Mouse (Mus musculus): ENCODE measurements around the gene Mlip. TPM values are rescaled to one million over a fixed set of nuclear protein-coding genes. Genes with fewer than 3 reads are reported as not detected.
"Not testable (repeated sequence)": the region's sequence is repeated elsewhere in the genome, so short reads cannot be mapped to it uniquely, and the experiment has no call there.

Mlip gene
- polyA plus RNA-seq, 1 experiment from 2014 or later: 0.27 TPM

DNA sequence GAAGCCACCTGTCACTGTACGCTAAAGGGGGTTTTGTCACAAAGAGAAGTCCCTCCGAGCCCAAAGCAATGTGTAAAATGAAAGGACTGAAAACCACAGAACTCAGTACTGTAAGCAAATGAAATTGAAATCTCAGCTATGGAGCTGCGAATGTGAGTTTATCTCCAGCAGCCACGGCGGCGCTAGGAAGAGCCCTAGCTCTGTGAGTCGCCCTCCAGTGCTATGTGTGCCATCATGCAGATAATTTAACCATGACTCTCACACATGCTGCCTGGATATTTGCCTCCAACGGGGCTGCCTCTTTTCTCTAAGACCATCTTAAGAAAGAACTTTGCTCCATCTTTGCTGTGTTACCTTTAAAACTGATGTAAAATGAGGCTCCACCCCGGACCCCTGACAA lies 16.5 kb upstream of the Mlip start:
- 88% methylated on average over 9 of the region's 9 CpGs for WGBS
- no peaks in the 10 kb centered on the region for H3K4me1 ChIP-seq (replicated peaks; ENCODE audit: control insufficient read depth, insufficient read depth, low read length)
- no peak for DNase-seq (ENCODE audit: low spot score)
- no peak overlapping the region for H3K4me3 ChIP-seq (ENCODE audit: low read depth, low read length)
- H3K9ac ChIP-seq (ENCODE audit: low read length): no peak overlapping the region
- no peaks in the 10 kb centered on the region for H3K9me3 ChIP-seq (ENCODE audit: control insufficient read depth, low read length)
- no peak overlapping the region for H3K27ac ChIP-seq (ENCODE audit: low read depth, low read length)
- no peak for ATAC-seq (replicated peaks; ENCODE audit: low FRiP score)
- H3K4me2 ChIP-seq (ENCODE audit: low read depth, low read length, severe bottlenecking): no peak overlapping the region
- no peaks in the 10 kb centered on the region for H3K36me3 ChIP-seq (ENCODE audit: control insufficient read depth, insufficient read depth, low read length)
- no peaks in the 10 kb centered on the region for H3K27me3 ChIP-seq (ENCODE audit: control insufficient read depth, insufficient read depth, low read length)

- ATAC-seq (replicated peaks; ENCODE audit: low FRiP score); DNase-seq (ENCODE audit: low spot score); H3K4me1 ChIP-seq (replicated peaks; ENCODE audit: control insufficient read depth, insufficient read depth, low read length); H3K9me3 ChIP-seq (ENCODE audit: control insufficient read depth, low read length); H3K4me3 ChIP-seq (ENCODE audit: low read depth, low read length); H3K4me2 ChIP-seq (ENCODE audit: low read depth, low read length, severe bottlenecking); H3K9ac ChIP-seq (ENCODE audit: low read length); H3K27ac ChIP-seq (ENCODE audit: low read depth, low read length); H3K27me3 ChIP-seq (ENCODE audit: control insufficient read depth, insufficient read depth, low read length); H3K36me3 ChIP-seq (ENCODE audit: control insufficient read depth, insufficient read depth, low read length): not testable (repeated sequence)
- 72% methylated on average over 9 of the region's 9 CpGs for WGBS
Measured at GRCm38 (mm10) chr9:77364681-77365080, 11.9 kb upstream of the Mlip start.

- H3K4me2 ChIP-seq (ENCODE audit: low read depth, low read length, severe bottlenecking): no peak overlapping the region
- no peaks in the 10 kb centered on the region for H3K9me3 ChIP-seq (ENCODE audit: control insufficient read depth, low read length)
- DNase-seq (ENCODE audit: low spot score) (no peak), ATAC-seq (replicated peaks; ENCODE audit: low FRiP score) (no peak)
- no peaks in the 10 kb centered on the region for H3K36me3 ChIP-seq (ENCODE audit: control insufficient read depth, insufficient read depth, low read length)
- H3K4me1 ChIP-seq (replicated peaks; ENCODE audit: control insufficient read depth, insufficient read depth, low read length): no peaks in the 10 kb centered on the region
- no peak overlapping the region for H3K9ac ChIP-seq (ENCODE audit: low read length)
- no peak overlapping the region for H3K27ac ChIP-seq (ENCODE audit: low read depth, low read length)
- no peak overlapping the region for H3K4me3 ChIP-seq (ENCODE audit: low read depth, low read length)
- H3K27me3 ChIP-seq (ENCODE audit: control insufficient read depth, insufficient read depth, low read length): no peaks in the 10 kb centered on the region
Measured at GRCm38 (mm10) chr9:77362906-77363305, 10.1 kb upstream of the Mlip start.

GRCm38 (mm10) chr9:77360654-77361053 lies 7.9 kb upstream of the Mlip start:
- H3K27ac ChIP-seq (ENCODE audit: low read depth, low read length): no peak overlapping the region
- ATAC-seq (replicated peaks; ENCODE audit: low FRiP score) (no peak), DNase-seq (ENCODE audit: low spot score) (no peak)
- no peak overlapping the region for H3K4me3 ChIP-seq (ENCODE audit: low read depth, low read length)
- no peaks in the 10 kb centered on the region for H3K36me3 ChIP-seq (ENCODE audit: control insufficient read depth, insufficient read depth, low read length)
- no peaks in the 10 kb centered on the region for H3K9me3 ChIP-seq (ENCODE audit: control insufficient read depth, low read length)
- no peaks in the 10 kb centered on the region for H3K4me1 ChIP-seq (replicated peaks; ENCODE audit: control insufficient read depth, insufficient read depth, low read length)
- no peak overlapping the region for H3K4me2 ChIP-seq (ENCODE audit: low read depth, low read length, severe bottlenecking)
- 92% methylated on average over 8 of the region's 8 CpGs for WGBS
- H3K9ac ChIP-seq (ENCODE audit: low read length): no peak overlapping the region
- H3K27me3 ChIP-seq (ENCODE audit: control insufficient read depth, insufficient read depth, low read length): no peaks in the 10 kb centered on the region

DNA sequence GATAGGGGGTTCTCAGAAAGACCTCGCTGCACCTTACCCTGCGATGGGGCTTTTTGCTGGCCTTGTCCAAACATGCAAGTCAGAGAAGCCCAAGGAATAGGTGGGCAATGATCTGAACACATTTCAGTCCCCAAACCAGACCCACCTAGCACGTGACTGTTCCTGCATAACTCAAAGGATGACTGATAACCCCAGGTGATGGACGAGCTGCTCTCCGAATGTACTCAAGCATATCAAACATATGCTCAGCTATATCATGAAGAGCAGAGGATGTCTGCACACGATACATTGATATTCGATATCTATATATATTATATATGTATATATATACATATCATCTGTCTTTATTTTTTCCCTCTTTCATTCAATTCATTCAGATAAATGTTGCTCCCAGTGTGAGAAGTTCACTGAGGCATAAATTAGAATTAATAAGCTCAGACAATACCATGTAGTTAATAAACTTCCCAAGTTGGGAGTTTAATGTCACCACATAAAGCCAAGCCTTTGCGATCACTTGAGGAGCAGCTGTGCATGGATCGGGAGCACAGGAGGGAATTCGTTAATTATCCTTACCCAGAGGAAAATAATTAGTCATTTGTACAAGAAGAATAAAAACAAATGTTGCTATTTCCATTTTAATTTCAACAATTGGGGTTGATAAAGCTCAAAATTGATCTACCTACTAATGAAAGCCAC lies 6.7 kb upstream of the Mlip start:
- H3K9ac ChIP-seq (ENCODE audit: low read length): no peak overlapping the region

DNA sequence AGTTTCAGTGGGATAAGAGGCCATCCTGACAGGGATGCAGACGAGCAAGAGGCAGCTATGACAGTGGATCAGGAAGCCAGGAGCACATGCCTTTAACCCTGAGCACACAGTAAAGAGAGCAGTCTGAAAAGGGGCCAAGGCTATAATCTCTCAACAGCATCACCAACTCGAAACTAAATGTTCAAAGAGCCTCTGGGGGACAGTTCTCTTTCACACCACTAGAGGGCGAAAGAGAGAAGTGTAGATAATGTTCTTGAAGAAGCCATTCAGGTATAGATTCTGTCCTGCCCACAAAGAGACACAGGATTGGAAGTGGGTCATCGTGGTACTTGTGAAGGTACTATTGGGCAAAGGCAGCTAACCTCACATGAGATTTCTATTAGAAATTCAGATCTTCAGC lies 1.2 kb upstream of the Mlip start:
- H3K4me2 ChIP-seq (ENCODE audit: low read depth, low read length, severe bottlenecking): no peak overlapping the region
- H3K36me3 ChIP-seq (ENCODE audit: control insufficient read depth, insufficient read depth, low read length): no peaks in the 10 kb centered on the region
- no peak for ATAC-seq (replicated peaks; ENCODE audit: low FRiP score)
- H3K4me1 ChIP-seq (replicated peaks; ENCODE audit: control insufficient read depth, insufficient read depth, low read length): no peaks in the 10 kb centered on the region
- H3K4me3 ChIP-seq (ENCODE audit: low read depth, low read length): no peak overlapping the region
- no peak overlapping the region for H3K27ac ChIP-seq (ENCODE audit: low read depth, low read length)
- 79% methylated on average over 4 of the region's 4 CpGs for WGBS
- H3K9ac ChIP-seq (ENCODE audit: low read length): no peak overlapping the region
- no peaks in the 10 kb centered on the region for H3K9me3 ChIP-seq (ENCODE audit: control insufficient read depth, low read length)
- no peak for DNase-seq (ENCODE audit: low spot score)
- no peaks in the 10 kb centered on the region for H3K27me3 ChIP-seq (ENCODE audit: control insufficient read depth, insufficient read depth, low read length)

More for the DNA sequence above, 6.7 kb upstream of the Mlip start:
- Histone ChIP-seq H3K36me3 (ENCODE audit: control insufficient read depth, insufficient read depth, low read length) (no peaks in the 10 kb centered on the region), H3K27ac (ENCODE audit: low read depth, low read length) (no peak overlapping the region), H3K4me1 (replicated peaks; ENCODE audit: control insufficient read depth, insufficient read depth, low read length) (no peaks in the 10 kb centered on the region), H3K4me2 (ENCODE audit: low read depth, low read length, severe bottlenecking) (no peak overlapping the region), H3K27me3 (ENCODE audit: control insufficient read depth, insufficient read depth, low read length) (no peaks in the 10 kb centered on the region), H3K4me3 (ENCODE audit: low read depth, low read length) (no peak overlapping the region), H3K9me3 (ENCODE audit: control insufficient read depth, low read length) (no peaks in the 10 kb centered on the region)
- ATAC-seq (replicated peaks; ENCODE audit: low FRiP score) (no peak), DNase-seq (ENCODE audit: low spot score) (no peak)
- 89% methylated on average over 10 of the region's 10 CpGs for WGBS

DNA sequence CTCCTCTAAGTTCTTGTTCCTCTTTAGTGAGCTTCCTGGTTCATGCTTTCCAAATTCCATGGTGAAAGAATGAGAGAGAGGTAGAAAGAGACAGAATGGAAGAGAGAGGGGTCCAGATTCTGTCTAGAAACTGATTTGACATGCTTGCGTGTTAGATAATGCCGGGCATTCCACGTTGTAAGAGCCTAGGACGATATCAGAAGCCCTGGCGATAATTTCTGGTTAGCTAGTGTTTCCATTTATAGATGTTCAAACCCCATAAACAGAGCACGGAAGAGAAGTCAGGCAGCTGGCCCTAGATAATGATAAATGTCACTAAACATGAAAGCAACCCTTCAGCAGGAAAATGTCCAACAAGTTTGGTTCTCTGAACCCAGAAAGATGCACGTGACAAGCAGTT lies 5.1 kb downstream of the Mlip start:
- no peak for DNase-seq (ENCODE audit: low spot score)
- no peaks in the 10 kb centered on the region for H3K36me3 ChIP-seq (ENCODE audit: control insufficient read depth, insufficient read depth, low read length)
- no peak overlapping the region for H3K4me3 ChIP-seq (ENCODE audit: low read depth, low read length)
- H3K4me2 ChIP-seq (ENCODE audit: low read depth, low read length, severe bottlenecking): no peak overlapping the region
- WGBS: 91% methylated on average over 7 of the region's 7 CpGs
- H3K9ac ChIP-seq (ENCODE audit: low read length): no peak overlapping the region
- H3K9me3 ChIP-seq (ENCODE audit: control insufficient read depth, low read length): no peaks in the 10 kb centered on the region
- H3K4me1 ChIP-seq (replicated peaks; ENCODE audit: control insufficient read depth, insufficient read depth, low read length): no peaks in the 10 kb centered on the region
- H3K27me3 ChIP-seq (ENCODE audit: control insufficient read depth, insufficient read depth, low read length): no peaks in the 10 kb centered on the region
- ATAC-seq (replicated peaks; ENCODE audit: low FRiP score): no peak
- no peak overlapping the region for H3K27ac ChIP-seq (ENCODE audit: low read depth, low read length)

DNA sequence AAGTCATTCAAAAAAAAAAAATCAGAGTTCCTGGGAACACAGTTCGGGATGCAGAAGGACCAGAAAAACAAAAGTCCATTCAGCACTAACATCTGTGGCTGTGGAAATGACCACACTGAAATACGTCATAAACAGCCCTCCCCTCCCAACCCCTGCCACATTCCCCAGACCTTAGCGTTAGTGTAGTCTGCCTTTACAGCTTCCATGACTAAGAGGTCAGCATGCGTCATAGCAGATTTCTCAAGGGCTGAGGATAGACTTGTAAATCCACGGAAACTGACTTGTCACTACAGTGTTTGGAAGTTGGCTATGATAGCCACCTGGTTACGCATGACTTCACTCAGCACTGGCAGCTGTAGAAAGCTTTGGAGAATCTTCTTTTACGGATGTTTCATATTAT lies 8.5 kb downstream of the Mlip start:
- H3K27me3 ChIP-seq (ENCODE audit: control insufficient read depth, insufficient read depth, low read length): no peaks in the 10 kb centered on the region
- H3K4me2 ChIP-seq (ENCODE audit: low read depth, low read length, severe bottlenecking): no peak overlapping the region
- H3K4me3 ChIP-seq (ENCODE audit: low read depth, low read length): no peak overlapping the region
- ATAC-seq (replicated peaks; ENCODE audit: low FRiP score) (no peak), DNase-seq (ENCODE audit: low spot score) (no peak)
- H3K9ac ChIP-seq (ENCODE audit: low read length): no peak overlapping the region
- 83% methylated on average over 7 of the region's 7 CpGs for WGBS
- 0 out of 2 replicates have a peak, but pooled peaks cover 2% of the 10 kb centered on the region for H3K4me1 ChIP-seq (replicated peaks; ENCODE audit: control insufficient read depth, insufficient read depth, low read length)
- no peak overlapping the region for H3K27ac ChIP-seq (ENCODE audit: low read depth, low read length)
- H3K36me3 ChIP-seq (ENCODE audit: control insufficient read depth, insufficient read depth, low read length): no peaks in the 10 kb centered on the region
- no peaks in the 10 kb centered on the region for H3K9me3 ChIP-seq (ENCODE audit: control insufficient read depth, low read length)

DNA sequence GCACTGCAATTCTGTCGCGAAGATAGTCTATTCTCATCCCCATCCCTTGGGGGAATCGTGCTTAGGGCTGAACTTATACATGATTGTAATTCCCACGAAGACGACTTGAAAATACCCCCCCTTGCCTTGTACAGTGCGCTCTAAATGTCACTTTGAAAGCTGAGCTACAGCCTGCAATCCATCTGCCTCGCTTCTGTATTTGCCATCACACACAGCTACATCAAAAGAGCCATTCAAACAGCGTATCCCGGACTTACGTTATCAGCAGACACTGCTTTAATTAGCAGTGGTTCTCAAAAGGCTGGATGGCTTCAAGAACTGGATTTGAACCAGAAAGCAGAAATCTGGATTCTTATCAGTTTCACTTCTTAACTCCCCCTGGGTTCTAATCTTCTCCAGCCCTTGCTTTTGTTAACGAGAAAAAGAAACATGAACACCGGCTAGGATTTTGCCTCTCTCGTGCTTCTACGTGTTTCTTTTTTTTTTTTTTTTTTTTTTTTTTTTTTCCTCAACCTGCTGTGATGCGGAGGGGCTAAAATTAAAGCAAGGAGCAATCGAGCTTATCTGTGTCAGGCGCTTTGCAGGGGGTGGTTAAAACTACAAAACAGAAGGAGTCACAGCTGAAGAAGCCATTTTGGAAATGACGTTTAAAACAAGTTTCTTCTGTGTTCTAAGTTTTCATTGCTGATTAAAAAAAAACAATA lies 12.5 kb downstream of the Mlip start:
- H3K36me3 ChIP-seq (ENCODE audit: control insufficient read depth, insufficient read depth, low read length): no peaks in the 10 kb centered on the region
- no peaks in the 10 kb centered on the region for H3K27me3 ChIP-seq (ENCODE audit: control insufficient read depth, insufficient read depth, low read length)
- H3K4me1 ChIP-seq (replicated peaks; ENCODE audit: control insufficient read depth, insufficient read depth, low read length): 0 out of 2 replicates have a peak, but pooled peaks cover 2% of the 10 kb centered on the region
- DNase-seq (ENCODE audit: low spot score) (no peak), ATAC-seq (replicated peaks; ENCODE audit: low FRiP score) (0 out of 2 replicates have a peak, but pooled peaks have one; percentile 59)
- no peak overlapping the region for H3K27ac ChIP-seq (ENCODE audit: low read depth, low read length)
- H3K9ac ChIP-seq (ENCODE audit: low read length): no peak overlapping the region
- H3K9me3 ChIP-seq (ENCODE audit: control insufficient read depth, low read length): no peaks in the 10 kb centered on the region
- H3K4me2 ChIP-seq (ENCODE audit: low read depth, low read length, severe bottlenecking): peak overlapping the region; percentile 22; the same call in 1 of the 2 replicates
- WGBS: 34% methylated on average over 18 of the region's 18 CpGs
- no peak overlapping the region for H3K4me3 ChIP-seq (ENCODE audit: low read depth, low read length)
